Mouse (Mus musculus) MEL (cell line): ENCODE results near the gene Stk16. TPM values are rescaled to one million over a fixed set of nuclear protein-coding genes. Genes with fewer than 3 reads are reported as not detected.

Experiments used
- DNase-seq: peaks from one replicate; pipeline ENCODE4 v3.0.0; 2011; ENCODE audit warnings: low read depth, low spot score
- H3K27ac ChIP-seq: 2 replicates; pipeline ENCODE4 v1.5.1; 2012; ENCODE audit warnings: low read depth, mild to moderate bottlenecking, control low read depth, low read length, moderate library complexity; ENCODE audit not compliant: control insufficient read depth
- H3K27me3 ChIP-seq, 2 experiments: fragments of 150-350 bp in 1 of 2; sonication (generic) in 1 of 2; 2 replicates each; pipeline ENCODE4 v1.6.1; 2012; ENCODE audit warnings: low read length in 2 of 2, mild to moderate bottlenecking in 2 of 2, improper control_type of control experiment in 1 of 2, moderate library complexity in 1 of 2; ENCODE audit not compliant: insufficient read depth in 2 of 2, control insufficient read depth in 1 of 2
- H3K36me3 ChIP-seq, 2 experiments: 2 replicates each; pipeline ENCODE4 v1.6.1; 2012 to 2014; ENCODE audit warnings: low read length in 2 of 2, improper control_type of control experiment in 1 of 2, inconsistent platforms in 1 of 2, mild to moderate bottlenecking in 1 of 2; ENCODE audit not compliant: insufficient read depth in 2 of 2, control insufficient read depth in 1 of 2
- H3K4me1 ChIP-seq, 2 experiments: fragments of 150-350 bp in 1 of 2; sonication (generic) in 1 of 2; 2 replicates each; pipeline ENCODE4 v1.6.1; 2012; ENCODE audit warnings: low read length in 2 of 2, improper control_type of control experiment in 1 of 2, mild to moderate bottlenecking in 1 of 2; ENCODE audit not compliant: insufficient read depth in 2 of 2, control insufficient read depth in 1 of 2
- H3K4me3 ChIP-seq, 2 experiments: fragments of 150-350 bp in 1 of 2; sonication (generic) in 1 of 2; 2 replicates each; pipeline ENCODE4 v1.5.1; 2012; ENCODE audit warnings: low read depth in 2 of 2, low read length in 2 of 2, mild to moderate bottlenecking in 2 of 2, moderate library complexity in 2 of 2, control low read depth in 1 of 2, improper control_type of control experiment in 1 of 2; ENCODE audit not compliant: control insufficient read depth in 1 of 2, insufficient read depth in 1 of 2
- H3K79me2 ChIP-seq: 2 replicates; pipeline ENCODE4 v1.6.1; 2012; ENCODE audit warnings: mild to moderate bottlenecking, low read length, moderate library complexity; ENCODE audit not compliant: control insufficient read depth, poor library complexity, insufficient read depth
- H3K9ac ChIP-seq: 2 replicates; pipeline ENCODE4 v1.6.1; 2012; ENCODE audit warnings: low read depth, mild to moderate bottlenecking, control low read depth, low read length, moderate library complexity; ENCODE audit not compliant: control insufficient read depth, poor library complexity, severe bottlenecking
- H3K9me3 ChIP-seq: fragments of 150-350 bp; sonication (generic); replicated peaks from 2 replicates; pipeline ENCODE4 v1.6.1; 2012; ENCODE audit warnings: mild to moderate bottlenecking, low read length, improper control_type of control experiment, moderate library complexity; ENCODE audit not compliant: insufficient read depth
- CHD1 ChIP-seq: IDR thresholded peaks from 2 replicates; pipeline ENCODE4 v1.6.1; 2012; ENCODE audit warnings: low read depth, mild to moderate bottlenecking, inconsistent platforms, low read length, improper control_type of control experiment
- CTCF ChIP-seq, 3 experiments: IDR thresholded peaks in 2 of 3; conservative IDR thresholded peaks in 1 of 3; 2 replicates each; pipeline ENCODE4 v1.5.1; 2011 to 2012; ENCODE audit warnings: low read length in 3 of 3, low read depth in 2 of 3, mild to moderate bottlenecking in 2 of 3, improper control_type of control experiment in 1 of 3, inconsistent platforms in 1 of 3, mixed read lengths in 1 of 3, moderate library complexity in 1 of 3; ENCODE audit not compliant: control insufficient read depth in 1 of 3, insufficient read depth in 1 of 3, poor library complexity in 1 of 3, severe bottlenecking in 1 of 3
- ELF1 ChIP-seq: IDR thresholded peaks from 2 replicates; pipeline ENCODE4 v1.6.1; 2014; ENCODE audit warnings: low read depth, mild to moderate bottlenecking, inconsistent platforms, low read length, improper control_type of control experiment, moderate library complexity
- EP300 ChIP-seq, 2 experiments: IDR thresholded peaks; 2 replicates each; pipeline ENCODE4 v1.6.1; 2011; ENCODE audit warnings: improper control_type of control experiment in 2 of 2, low read length in 2 of 2, low read depth in 1 of 2, mild to moderate bottlenecking in 1 of 2
- ETS1 ChIP-seq: IDR thresholded peaks from 2 replicates; pipeline ENCODE4 v1.6.1; 2012; ENCODE audit warnings: low read depth, mild to moderate bottlenecking, inconsistent platforms, low read length, improper control_type of control experiment, moderate library complexity
- GATA1 ChIP-seq: IDR thresholded peaks from 2 replicates; pipeline ENCODE4 v1.6.1; 2011; ENCODE audit warnings: low read depth, low read length, improper control_type of control experiment
- HCFC1 ChIP-seq: IDR thresholded peaks from 2 replicates; pipeline ENCODE4 v1.6.1; 2012; ENCODE audit warnings: low read depth, mild to moderate bottlenecking, inconsistent platforms, low read length, improper control_type of control experiment, moderate library complexity
- JUND ChIP-seq: IDR thresholded peaks from 2 replicates; pipeline ENCODE4 v1.6.1; 2011; ENCODE audit warnings: low read depth, mild to moderate bottlenecking, improper control_type of control experiment, low read length
- MAX ChIP-seq: IDR thresholded peaks from 2 replicates; pipeline ENCODE4 v1.6.1; 2011; ENCODE audit warnings: low read length, improper control_type of control experiment
- MAZ ChIP-seq: IDR thresholded peaks from 2 replicates; pipeline ENCODE4 v1.6.1; 2012; ENCODE audit warnings: low read depth, mild to moderate bottlenecking, inconsistent platforms, low read length, improper control_type of control experiment
- MXI1 ChIP-seq: IDR thresholded peaks from 2 replicates; pipeline ENCODE4 v1.6.1; 2011; ENCODE audit warnings: mild to moderate bottlenecking, low read depth, low read length, improper control_type of control experiment
- MYB ChIP-seq: IDR thresholded peaks from 2 replicates; pipeline ENCODE4 v1.6.1; 2011; ENCODE audit warnings: mild to moderate bottlenecking, low read depth, low read length, improper control_type of control experiment
- MYC ChIP-seq: IDR thresholded peaks from 2 replicates; pipeline ENCODE4 v1.6.1; 2011; ENCODE audit warnings: low read depth, mild to moderate bottlenecking, low read length, improper control_type of control experiment, moderate library complexity
- NRF1 ChIP-seq: IDR thresholded peaks from 2 replicates; pipeline ENCODE4 v1.6.1; 2014; ENCODE audit warnings: low read depth, mild to moderate bottlenecking, inconsistent platforms, low read length, improper control_type of control experiment, moderate library complexity; ENCODE audit not compliant: poor library complexity, insufficient read depth, severe bottlenecking
- POLR2A ChIP-seq, 2 experiments: IDR thresholded peaks; 2 replicates each; pipeline ENCODE4 v1.6.1; 2011 to 2012; ENCODE audit warnings: low read length in 2 of 2, mild to moderate bottlenecking in 2 of 2, control low read depth in 1 of 2, improper control_type of control experiment in 1 of 2, low read depth in 1 of 2, moderate library complexity in 1 of 2; ENCODE audit not compliant: control insufficient read depth in 1 of 2, insufficient read depth in 1 of 2, poor library complexity in 1 of 2
- POLR2AphosphoS2 ChIP-seq: IDR thresholded peaks from 2 replicates; pipeline ENCODE4 v1.6.1; 2011; ENCODE audit warnings: low read length, improper control_type of control experiment
- POLR2AphosphoS5 ChIP-seq: IDR thresholded peaks from 2 replicates; pipeline ENCODE4 v1.6.1; 2012; ENCODE audit warnings: low read depth, borderline replicate concordance, mild to moderate bottlenecking, inconsistent platforms, low read length, moderate library complexity, mixed read lengths
- RAD21 ChIP-seq: IDR thresholded peaks from 2 replicates; pipeline ENCODE4 v1.6.1; 2011; ENCODE audit warnings: mild to moderate bottlenecking, low read depth, low read length, improper control_type of control experiment
- SIN3A ChIP-seq: IDR thresholded peaks from 2 replicates; pipeline ENCODE4 v1.6.1; 2012; ENCODE audit warnings: low read length, improper control_type of control experiment, inconsistent platforms
- SMC3 ChIP-seq: IDR thresholded peaks from 2 replicates; pipeline ENCODE4 v1.6.1; 2011; ENCODE audit warnings: low read depth, low read length, improper control_type of control experiment
- TBP ChIP-seq: IDR thresholded peaks from 2 replicates; pipeline ENCODE4 v1.8.0; 2011; ENCODE audit warnings: low read depth, low read length, improper control_type of control experiment
- UBTF ChIP-seq: IDR thresholded peaks from 2 replicates; pipeline ENCODE4 v1.6.1; 2012; ENCODE audit warnings: low read depth, mild to moderate bottlenecking, inconsistent platforms, low read length, improper control_type of control experiment, moderate library complexity, borderline replicate concordance; ENCODE audit not compliant: insufficient read depth
- USF1 ChIP-seq: IDR thresholded peaks from 2 replicates; pipeline ENCODE4 v1.6.1; 2014; ENCODE audit warnings: low read depth, mild to moderate bottlenecking, inconsistent platforms, low read length, improper control_type of control experiment, moderate library complexity
- ZC3H11A ChIP-seq: IDR thresholded peaks from 2 replicates; pipeline ENCODE4 v1.6.1; 2012; ENCODE audit warnings: low read depth, mild to moderate bottlenecking, inconsistent platforms, low read length, improper control_type of control experiment
- ZNF384 ChIP-seq: IDR thresholded peaks from 2 replicates; pipeline ENCODE4 v1.6.1; 2012; ENCODE audit warnings: low read depth, mild to moderate bottlenecking, inconsistent platforms, low read length, improper control_type of control experiment
- polyA plus RNA-seq, 2 experiments: library from polyadenylated mRNA; stranded (reverse) in 1 of 2; unstranded in 1 of 2; fragments of >175 nt in 1 of 2; fragments of >200 nt in 1 of 2; gene quantifications; 2 replicates each; pipeline versions ENCODE4 v1.2.1 to v1.2.4; 2012; ENCODE audit warnings: low replicate concordance in 2 of 2, low read depth in 1 of 2; ENCODE audit not compliant: insufficient read length in 2 of 2, insufficient read depth in 1 of 2, missing spikeins in 1 of 2
- total RNA-seq: library from RNA; depleted of rRNA; stranded (reverse); fragments of 300-350 nt; gene quantifications from 2 replicates; pipeline ENCODE4 v1.2.3, GENCODE M21; 2012

Gene Stk16
- total and polyA plus RNA-seq, 3 experiments, result 110 to 154 TPM; not detected in 1

- Histone ChIP-seq H3K4me3 (peak overlapping the region; percentile 52 to 55), H3K9ac (peak overlapping the region; percentile 63)
Measured at GRCm38 (mm10) chr1:75251112-75251970, 40.7 kb downstream of the Stk16 start.

GRCm38 (mm10) chr1:75252308-75252707, 41.7 kb downstream of the Stk16 start:
- no peak overlapping the region for H3K4me3 ChIP-seq
- no peak for TF ChIP-seq TBP
- TF ChIP-seq USF1, result no peak
- no peak for TF ChIP-seq POLR2AphosphoS2
- TF ChIP-seq HCFC1, result no peak
- no peak for TF ChIP-seq SIN3A
- no peak for TF ChIP-seq MAX
- no peak for TF ChIP-seq ZC3H11A
- no peak for TF ChIP-seq MAZ
- TF ChIP-seq SMC3, result no peak
- no peak for TF ChIP-seq MYC
- TF ChIP-seq POLR2A (IDR thresholded peaks at IDR 0.05; ENCODE audit: control insufficient read depth in 1 of 2, insufficient read depth in 1 of 2, low read depth in 1 of 2, low read length in 2 of 2, poor library complexity in 1 of 2), result no peak
- TF ChIP-seq, all 39 proteins: peak for 0
- H3K36me3 ChIP-seq, result no peaks in the 10 kb centered on the region

More at GRCm38 (mm10) chr1:75251112-75251970, 40.7 kb downstream of the Stk16 start:
- Histone ChIP-seq H3K4me1 (no peaks in the 10 kb centered on the region; a peak in 1 of 4 replicates), H3K9me3 (no peaks in the 10 kb centered on the region)
- DNase-seq, result peak; percentile 90
- TF ChIP-seq ZC3H11A (peak; percentile 72), RAD21 (peak; percentile 64), HCFC1 (peak; percentile 37), ELF1 (peak; percentile 78), ZNF384 (peak; percentile 68), POLR2A (IDR thresholded peaks at IDR 0.05; ENCODE audit: control insufficient read depth in 1 of 2, insufficient read depth in 1 of 2, low read depth in 1 of 2, low read length in 2 of 2, poor library complexity in 1 of 2) (peak in 1 of 2 experiments; percentile 39; a peak in 1 of 4 replicates), TBP (0 out of 2 replicates have a peak, but pooled peaks have one; percentile 15), MAZ (peak; percentile 70; the same call in 1 of the 2 replicates), EP300 (IDR thresholded peaks at IDR 0.05; ENCODE audit: low read depth in 1 of 2, low read length in 2 of 2) (no peak; a peak in 1 of 4 replicates), MYB (no peak), CTCF (IDR thresholded peaks at IDR 0.05 in 2 of 3, conservative IDR thresholded peaks at IDR 0.05 in 1 of 3; ENCODE audit: control insufficient read depth in 1 of 3, insufficient read depth in 1 of 3, low read depth in 2 of 3, low read length in 3 of 3, poor library complexity in 1 of 3, severe bottlenecking in 1 of 3) (peak; percentile 82 to 97 (median 88)), POLR2AphosphoS5 (no peak), UBTF (no peak), NRF1 (peak; percentile 53), ETS1 (peak; percentile 44), CHD1 (no peak), SIN3A (peak; percentile 64; the same call in 1 of the 2 replicates), MXI1 (peak; percentile 76), SMC3 (peak; percentile 95), GATA1 (no peak), JUND (no peak)
- TF ChIP-seq, all 39 proteins: peak for 14
- Histone ChIP-seq H3K27ac (no peak overlapping the region), H3K27me3 (no peaks in the 10 kb centered on the region), H3K36me3 (no peaks in the 10 kb centered on the region), H3K79me2 (no peaks in the 10 kb centered on the region)

More at GRCm38 (mm10) chr1:75252308-75252707, 41.7 kb downstream of the Stk16 start:
- no peak overlapping the region for H3K27ac ChIP-seq
- no peaks in the 10 kb centered on the region for H3K79me2 ChIP-seq
- no peaks in the 10 kb centered on the region for H3K27me3 ChIP-seq
- DNase-seq, result no peak
- H3K9ac ChIP-seq, result no peak overlapping the region
- H3K9me3 ChIP-seq, result no peaks in the 10 kb centered on the region
- no peaks in the 10 kb centered on the region; a peak in 1 of 4 replicates for H3K4me1 ChIP-seq
